In the genomic region with DNA sequence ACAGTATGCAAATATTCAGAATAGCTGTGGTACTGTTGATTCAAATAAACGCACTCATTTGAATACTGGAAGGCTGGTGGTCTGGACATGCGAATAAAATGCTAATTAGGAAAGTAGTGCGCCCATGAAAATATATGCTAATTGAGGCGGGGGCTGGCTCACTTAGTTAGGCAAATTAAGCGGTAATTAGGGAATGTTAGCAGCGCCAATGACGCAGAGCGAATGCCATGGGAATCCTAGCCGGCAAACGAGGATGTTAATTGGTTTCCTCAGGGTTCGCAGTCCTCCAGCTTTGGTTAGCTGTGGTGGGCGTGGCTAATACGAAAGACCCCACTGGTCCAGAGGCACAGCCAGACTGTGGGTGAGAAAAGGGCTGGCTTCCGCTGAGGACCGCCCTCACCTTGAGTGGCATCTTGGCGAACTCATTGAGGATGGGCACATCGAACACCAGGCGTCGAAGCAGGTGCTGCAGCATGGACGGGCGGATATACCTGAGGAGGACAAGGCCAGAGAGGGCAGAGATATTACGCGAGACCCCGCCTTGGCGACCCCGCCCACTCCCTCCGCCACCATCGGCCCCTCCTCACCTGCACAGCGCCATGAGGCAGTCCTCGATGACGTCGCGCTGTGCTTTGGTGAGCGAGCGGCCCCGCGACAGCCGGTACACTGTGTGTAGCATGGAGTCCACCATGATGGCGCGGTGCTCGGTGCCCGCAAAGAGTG, we compare ENCODE assay signal across 7 mouse cellular contexts. TPM values are rescaled to one million over a fixed set of nuclear protein-coding genes. Genes with fewer than 3 reads are reported as not detected.
A peak's percentile ranks its signal among the peaks of the same experiment; 100 is the strongest.
DNase-seq lines count a peak whose midpoint lies in the region; TF ChIP-seq lines count a peak whose summit lies in the region.

No protein-coding gene starts in this region.

- no peak for TF ChIP-seq CTCF in E14TG2a.4 (conservative IDR thresholded peaks at IDR 0.05; ENCODE audit: low read length)

- H3K9ac ChIP-seq in ES-E14 (ENCODE audit: insufficient read depth, low read depth, low read length, poor library complexity, severe bottlenecking), result no peak overlapping the region

- in situ Hi-C loops in ES-E14 (cut with MboI; ENCODE audit: low sequenced_read_pairs in 2 of 2, unreplicated experiment in 2 of 2), result no loop called here

- H3K27ac ChIP-seq in ES-E14 (ENCODE audit: insufficient read depth, low read depth, low read length, poor library complexity, severe bottlenecking), result no peak overlapping the region

- peak overlapping the region; percentile 75 for H3K4me3 ChIP-seq in E14TG2a.4 (replicated peaks; ENCODE audit: low read length)
- H3K4me3 ChIP-seq in ES-E14 (ENCODE audit: insufficient read depth in 1 of 2, low read depth in 1 of 2, low read length in 2 of 2, poor library complexity in 1 of 2, severe bottlenecking in 1 of 2), result peak overlapping the region; percentile 50 to 52; a peak in 3 of 4 replicates

- intact Hi-C loops in left cerebral cortex, postnatal 36 days (cut with DNase I), result no loop called here

- H3K9me3 ChIP-seq in E14TG2a.4 (ENCODE audit: low read length) (no peaks in the 10 kb centered on the region), ES-E14 (ENCODE audit: control insufficient read depth, insufficient read depth, low read depth, low read length) (no peaks in the 10 kb centered on the region)

- no peak for DNase-seq in ES-E14 (ENCODE audit: low read depth, low spot score)
- peak; percentile 53 to 69 for DNase-seq in frontal cortex, postnatal 10 days (ENCODE audit: low spot score in 2 of 2)
- DNase-seq in left cerebral cortex, postnatal 36 days (ENCODE audit: low spot score in 2 of 2), result peak; percentile 43 to 44
- peak; percentile 96 for DNase-seq in retina, postnatal 1 day
- DNase-seq in lung, postnatal 25 days (ENCODE audit: low spot score), result no peak
- DNase-seq in kidney, postnatal 10 days, result no peak

- peaks cover 57% of the 10 kb centered on the region for H3K36me3 ChIP-seq in E14TG2a.4 (ENCODE audit: insufficient read depth, low read length)
- H3K36me3 ChIP-seq in ES-E14 (ENCODE audit: control insufficient read depth, insufficient read depth, low read length, poor library complexity, severe bottlenecking), result peaks cover 7% of the 10 kb centered on the region; the same call in 1 of the 2 replicates

- H3K4me1 ChIP-seq in E14TG2a.4 (replicated peaks; ENCODE audit: low read depth, low read length) (peaks cover 71% of the 10 kb centered on the region), ES-E14 (ENCODE audit: control insufficient read depth in 2 of 2, insufficient read depth in 2 of 2, low read length in 2 of 2, poor library complexity in 1 of 2) (peaks cover 0 to 15% of the 10 kb centered on the region in 2 experiments; a peak in 2 of 4 replicates)

- H3K27me3 ChIP-seq in E14TG2a.4 (ENCODE audit: insufficient read depth, low read length), result peaks cover 47% of the 10 kb centered on the region

TF ChIP-seq in ES-E14, 5 proteins besides CTCF, POLR2A, EP300 and RAD21:
- TF ChIP-seq ZC3H11A (IDR thresholded peaks at IDR 0.05; ENCODE audit: borderline replicate concordance, low read depth, low read length) (no peak), HCFC1 (IDR thresholded peaks at IDR 0.05; ENCODE audit: borderline replicate concordance, insufficient read depth, low read length) (no peak), MAFK (IDR thresholded peaks at IDR 0.05; ENCODE audit: insufficient read depth, low read depth, low read length) (no peak), CHD2 (IDR thresholded peaks at IDR 0.05; ENCODE audit: low read depth, low read length) (no peak), ZNF384 (IDR thresholded peaks at IDR 0.05; ENCODE audit: low read depth, low read length) (no peak)

RNA-seq across cellular contexts. Expression of a gene that starts 53.6 kb away (rescaled TPM):
- 5.1 and 8.5 TPM in 2 replicates for total RNA-seq in ES-E14 (2012; rRNA removed)
- 10 to 100 TPM in 1 of 2 experiments, 1 to 10 TPM in 1; 4.9 to 11.0 TPM for total RNA-seq in left cerebral cortex, postnatal 36 days (2021)

Comparison
In these comparisons a context has a peak if more than half of its experiments do, and no peak if none do; other contexts are left out.
1. DNase-seq: peak in frontal cortex, postnatal 10 days (2 of 2), left cerebral cortex, postnatal 36 days (2 of 2) and retina, postnatal 1 day (single experiment); none in ES-E14 (single experiment), lung, postnatal 25 days (single experiment) and kidney, postnatal 10 days (single experiment).